Mouse (Mus musculus): ENCODE data around the gene Ifnar1. TPM values are rescaled to one million over a fixed set of nuclear protein-coding genes. Genes with fewer than 3 reads are reported as not detected.
"Not testable (repeated sequence)": the region's sequence is repeated elsewhere in the genome, so short reads cannot be mapped to it uniquely, and the experiment has no call there.

Ifnar1 gene
- 37.8 and 69.6 TPM in 2 replicates for polyA plus RNA-seq (2014; fragmentation: Nextera tagmentation; extraction: Ambion mirVana)

DNA sequence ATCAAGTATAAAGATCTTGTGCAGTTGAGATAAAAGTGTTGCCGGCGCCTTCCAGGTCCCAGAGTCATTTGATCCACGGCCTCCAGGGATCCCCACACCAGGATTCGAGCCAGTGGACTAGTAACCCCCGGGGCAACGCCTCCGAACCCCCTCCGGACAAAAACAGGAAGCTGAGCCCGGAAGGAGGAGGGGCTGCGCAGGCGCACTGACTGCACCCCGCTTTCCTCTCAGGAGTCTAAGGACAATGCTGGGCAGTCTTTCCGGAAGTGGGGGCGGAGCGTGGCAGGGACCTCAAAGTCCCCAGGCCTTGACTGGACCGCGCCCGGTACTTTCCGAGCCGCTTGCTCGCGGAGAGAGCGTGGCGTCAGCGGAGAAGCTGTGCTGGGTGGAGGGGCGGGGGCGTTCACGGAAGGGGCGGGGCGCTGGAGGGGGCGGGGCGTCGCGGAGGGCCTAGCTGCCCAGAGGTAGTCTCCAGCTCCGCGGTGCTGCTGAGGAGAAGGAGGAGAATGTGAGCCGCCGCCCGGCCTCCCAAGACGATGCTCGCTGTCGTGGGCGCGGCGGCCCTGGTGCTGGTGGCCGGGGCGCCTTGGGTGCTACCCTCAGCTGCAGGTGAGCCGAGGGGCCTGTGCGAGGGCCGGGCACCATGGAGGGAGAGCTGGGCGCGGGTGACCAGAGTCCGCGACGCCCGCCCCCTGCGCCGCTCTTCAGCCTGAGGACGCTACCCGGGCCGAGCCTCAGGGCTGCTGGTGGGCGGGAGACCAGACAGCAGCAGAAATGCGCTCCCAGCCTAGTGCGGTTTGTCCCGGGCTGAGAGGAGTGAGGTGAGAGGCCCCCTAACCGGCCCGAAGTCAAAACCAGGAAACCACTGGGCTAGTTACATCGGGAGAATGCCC, at the start of gene Ifnar1:
TSS of gene Ifnar1 (plus strand) at position 431 of the 893 bp plus-strand sequence.
- Histone ChIP-seq H3K4me3 (ENCODE audit: low read length) (peak within 1 kb of the TSS; percentile 87), H3K4me2 (replicated peaks; ENCODE audit: low read depth, low read length) (peak within 1 kb of the TSS; percentile 76), H3K27me3 (ENCODE audit: control insufficient read depth, insufficient read depth, low read length) (no peaks in the 10 kb centered on the region), H3K36me3 (ENCODE audit: control insufficient read depth, insufficient read depth, low read length) (peaks cover 13% of the 10 kb centered on the region), H3K27ac (ENCODE audit: low read depth, low read length) (peak within 1 kb of the TSS; percentile 96), H3K9me3 (ENCODE audit: control insufficient read depth, low read length) (no peaks in the 10 kb centered on the region), H3K9ac (ENCODE audit: low read depth, low read length) (peak within 1 kb of the TSS; percentile 85), H3K4me1 (ENCODE audit: control insufficient read depth, insufficient read depth, low read length) (peaks cover 10% of the 10 kb centered on the region; the same call in 1 of the 2 replicates)
- under 1% methylated on average over 63 of the region's 68 CpGs for WGBS
- ATAC-seq (ENCODE audit: low FRiP score, low TSS enrichment), result peak; percentile 100

DNA sequence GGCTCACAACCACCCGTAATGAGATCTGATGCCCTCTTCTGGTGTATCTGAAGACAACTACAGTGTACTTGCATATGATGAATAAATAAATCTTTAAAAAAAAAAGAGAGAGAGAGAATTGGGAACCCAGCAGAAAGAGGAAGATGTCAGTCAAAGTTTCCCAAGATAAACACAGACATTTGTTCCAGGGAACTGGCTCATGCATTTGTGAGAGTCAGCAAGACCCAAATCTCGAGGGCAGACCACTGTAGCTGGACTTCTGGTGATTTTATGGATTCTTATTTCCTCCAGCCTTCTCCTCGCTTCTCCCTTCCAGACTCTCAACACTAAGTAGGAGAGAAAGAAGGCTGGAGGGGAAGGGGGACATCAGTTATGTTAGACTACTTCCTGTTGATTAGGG, 47.0 kb upstream of the Ifnar1 start:
- H3K27me3 ChIP-seq (ENCODE audit: control insufficient read depth, insufficient read depth, low read length), result no peaks in the 10 kb centered on the region
- H3K27ac ChIP-seq (ENCODE audit: low read depth, low read length), result no peak overlapping the region
- 77% methylated on average over 3 of the region's 3 CpGs for WGBS
- H3K4me2 ChIP-seq (replicated peaks; ENCODE audit: low read depth, low read length), result no peak overlapping the region
- H3K4me1 ChIP-seq (ENCODE audit: control insufficient read depth, insufficient read depth, low read length), result no peaks in the 10 kb centered on the region
- no peak overlapping the region for H3K9ac ChIP-seq (ENCODE audit: low read depth, low read length)
- no peaks in the 10 kb centered on the region for H3K36me3 ChIP-seq (ENCODE audit: control insufficient read depth, insufficient read depth, low read length)
- H3K9me3 ChIP-seq (ENCODE audit: control insufficient read depth, low read length), result no peaks in the 10 kb centered on the region
- no peak for ATAC-seq (ENCODE audit: low FRiP score, low TSS enrichment)
- no peak overlapping the region for H3K4me3 ChIP-seq (ENCODE audit: low read length)

DNA sequence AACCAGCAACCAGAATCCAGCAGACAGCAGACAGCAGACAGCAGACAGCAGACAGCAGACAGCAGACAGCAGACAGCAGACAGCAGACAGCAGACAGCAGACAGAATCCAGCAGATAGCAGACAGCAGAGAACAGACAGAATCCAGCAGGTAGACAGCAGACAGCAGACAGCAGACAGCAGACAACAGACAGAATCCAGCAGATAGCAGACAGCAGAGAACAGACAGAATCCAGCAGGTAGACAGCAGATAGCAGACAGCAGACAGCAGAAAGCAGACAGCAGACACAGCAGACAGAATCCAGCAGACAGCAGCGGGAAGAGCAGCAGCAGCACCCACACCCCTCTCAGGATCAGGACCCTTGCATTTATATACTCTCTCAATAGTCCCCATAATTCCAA, 46.4 kb upstream of the Ifnar1 start:
- H3K9me3 ChIP-seq (ENCODE audit: control insufficient read depth, low read length); H3K4me2 ChIP-seq (replicated peaks; ENCODE audit: low read depth, low read length); H3K9ac ChIP-seq (ENCODE audit: low read depth, low read length); H3K27me3 ChIP-seq (ENCODE audit: control insufficient read depth, insufficient read depth, low read length); H3K4me3 ChIP-seq (ENCODE audit: low read length); H3K27ac ChIP-seq (ENCODE audit: low read depth, low read length); H3K4me1 ChIP-seq (ENCODE audit: control insufficient read depth, insufficient read depth, low read length); H3K36me3 ChIP-seq (ENCODE audit: control insufficient read depth, insufficient read depth, low read length); ATAC-seq (ENCODE audit: low FRiP score, low TSS enrichment): not testable (repeated sequence)
- 82% methylated on average over 1 of the region's 1 CpGs for WGBS

DNA sequence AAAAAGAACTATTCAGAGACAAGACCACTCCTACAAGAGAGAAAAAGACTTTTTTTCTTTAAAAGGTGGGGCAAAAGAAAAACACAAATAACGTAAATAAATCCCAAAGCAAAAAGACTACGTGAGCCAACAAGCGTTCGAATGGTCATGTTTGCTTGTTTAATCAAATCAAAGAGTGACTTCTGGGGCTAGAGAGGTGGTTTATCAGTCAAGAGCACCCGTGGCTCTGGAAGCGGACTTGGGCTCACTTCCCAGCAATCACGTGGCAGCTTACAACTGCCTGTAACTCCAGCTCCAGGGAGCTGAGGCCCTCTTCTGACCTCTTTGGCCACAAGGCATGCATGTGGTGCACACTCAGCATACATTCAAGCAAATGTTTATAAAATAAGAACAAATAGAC, 43.7 kb upstream of the Ifnar1 start:
- no peak overlapping the region for H3K27ac ChIP-seq (ENCODE audit: low read depth, low read length)
- H3K27me3 ChIP-seq (ENCODE audit: control insufficient read depth, insufficient read depth, low read length), result no peaks in the 10 kb centered on the region
- no peak overlapping the region for H3K4me2 ChIP-seq (replicated peaks; ENCODE audit: low read depth, low read length)
- no peaks in the 10 kb centered on the region for H3K9me3 ChIP-seq (ENCODE audit: control insufficient read depth, low read length)
- no peaks in the 10 kb centered on the region for H3K36me3 ChIP-seq (ENCODE audit: control insufficient read depth, insufficient read depth, low read length)
- H3K4me3 ChIP-seq (ENCODE audit: low read length), result no peak overlapping the region
- H3K4me1 ChIP-seq (ENCODE audit: control insufficient read depth, insufficient read depth, low read length), result no peaks in the 10 kb centered on the region
- 51% methylated on average over 7 of the region's 7 CpGs for WGBS
- no peak overlapping the region for H3K9ac ChIP-seq (ENCODE audit: low read depth, low read length)
- ATAC-seq (ENCODE audit: low FRiP score, low TSS enrichment), result 0 out of 2 replicates have a peak, but pooled peaks have one; percentile 60

DNA sequence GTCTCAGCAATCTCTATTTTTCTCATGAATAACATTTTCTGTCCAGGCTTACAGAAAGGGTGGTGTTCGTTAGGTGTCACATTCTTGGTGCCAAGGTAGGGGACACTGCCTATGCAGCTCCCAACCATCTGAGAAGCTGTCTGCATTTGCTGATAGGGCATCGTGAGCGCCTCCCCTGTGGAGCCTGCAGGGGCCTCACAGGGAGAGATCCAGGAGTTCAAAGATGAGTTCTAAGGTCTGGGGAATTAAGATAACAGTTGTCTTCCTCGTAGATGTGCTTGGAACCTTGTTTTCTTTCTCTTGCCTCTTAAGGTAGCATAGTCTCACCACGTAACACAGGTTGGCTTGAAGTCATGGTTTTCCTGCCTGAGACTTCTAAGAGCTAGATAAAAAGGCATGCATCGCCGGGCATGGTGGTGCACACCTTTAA, 43.2 kb upstream of the Ifnar1 start:
- H3K9me3 ChIP-seq (ENCODE audit: control insufficient read depth, low read length), result no peaks in the 10 kb centered on the region
- 84% methylated on average over 7 of the region's 7 CpGs for WGBS
- no peak overlapping the region for H3K4me3 ChIP-seq (ENCODE audit: low read length)
- H3K27ac ChIP-seq (ENCODE audit: low read depth, low read length), result no peak overlapping the region
- H3K36me3 ChIP-seq (ENCODE audit: control insufficient read depth, insufficient read depth, low read length), result no peaks in the 10 kb centered on the region
- H3K4me1 ChIP-seq (ENCODE audit: control insufficient read depth, insufficient read depth, low read length), result no peaks in the 10 kb centered on the region
- no peak overlapping the region for H3K9ac ChIP-seq (ENCODE audit: low read depth, low read length)
- ATAC-seq (ENCODE audit: low FRiP score, low TSS enrichment), result no peak
- no peak overlapping the region for H3K4me2 ChIP-seq (replicated peaks; ENCODE audit: low read depth, low read length)
- H3K27me3 ChIP-seq (ENCODE audit: control insufficient read depth, insufficient read depth, low read length), result no peaks in the 10 kb centered on the region

DNA sequence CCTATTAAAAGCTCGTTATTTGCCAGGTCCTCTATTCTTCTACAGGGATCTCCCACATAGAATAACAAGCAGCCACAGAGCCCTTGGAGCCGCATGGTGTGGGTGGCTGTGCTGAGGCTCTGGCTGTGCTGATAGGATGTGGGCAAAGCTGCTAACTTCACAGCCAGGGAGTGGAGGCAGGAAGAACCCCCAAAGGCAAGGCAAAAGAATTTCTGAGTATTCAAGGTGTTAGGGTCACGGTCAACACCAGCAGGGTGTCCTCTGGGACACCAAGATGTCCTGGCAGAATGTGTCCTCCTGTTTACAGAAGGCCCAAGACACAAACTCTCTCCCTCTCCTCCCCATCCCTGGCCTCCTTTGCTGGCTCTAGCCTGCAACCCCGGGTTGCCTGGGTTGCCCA, 42.6 kb upstream of the Ifnar1 start:
- H3K27me3 ChIP-seq (ENCODE audit: control insufficient read depth, insufficient read depth, low read length), result no peaks in the 10 kb centered on the region
- no peaks in the 10 kb centered on the region for H3K4me1 ChIP-seq (ENCODE audit: control insufficient read depth, insufficient read depth, low read length)
- WGBS, result 78% methylated on average over 4 of the region's 4 CpGs
- H3K9me3 ChIP-seq (ENCODE audit: control insufficient read depth, low read length), result no peaks in the 10 kb centered on the region
- no peak for ATAC-seq (ENCODE audit: low FRiP score, low TSS enrichment)
- H3K4me3 ChIP-seq (ENCODE audit: low read length), result no peak overlapping the region
- no peak overlapping the region for H3K27ac ChIP-seq (ENCODE audit: low read depth, low read length)
- H3K36me3 ChIP-seq (ENCODE audit: control insufficient read depth, insufficient read depth, low read length), result no peaks in the 10 kb centered on the region
- H3K9ac ChIP-seq (ENCODE audit: low read depth, low read length), result no peak overlapping the region
- H3K4me2 ChIP-seq (replicated peaks; ENCODE audit: low read depth, low read length), result no peak overlapping the region

DNA sequence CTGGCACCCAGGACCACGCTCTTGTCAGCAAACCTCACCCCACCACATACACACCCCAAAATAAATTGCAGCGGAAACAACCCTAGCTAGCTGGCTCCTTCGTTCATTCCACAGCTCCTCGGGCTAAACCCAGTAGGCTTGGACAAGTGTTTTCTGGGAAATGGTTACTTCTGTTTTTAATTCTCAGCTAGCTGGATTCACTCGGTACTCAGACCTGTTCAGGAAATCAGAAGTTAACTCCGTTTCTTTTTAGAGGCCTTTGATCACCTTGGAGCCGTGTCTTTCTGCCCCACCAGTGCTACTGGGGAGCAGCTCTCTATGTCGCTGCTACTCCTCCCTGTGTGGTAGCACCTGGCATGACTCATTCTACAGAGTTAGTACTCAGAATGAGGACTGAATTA, 41.8 kb upstream of the Ifnar1 start:
- Histone ChIP-seq H3K4me2 (replicated peaks; ENCODE audit: low read depth, low read length) (no peak overlapping the region), H3K9me3 (ENCODE audit: control insufficient read depth, low read length) (no peaks in the 10 kb centered on the region), H3K27ac (ENCODE audit: low read depth, low read length) (no peak overlapping the region), H3K9ac (ENCODE audit: low read depth, low read length) (no peak overlapping the region), H3K36me3 (ENCODE audit: control insufficient read depth, insufficient read depth, low read length) (no peaks in the 10 kb centered on the region), H3K4me3 (ENCODE audit: low read length) (no peak overlapping the region), H3K4me1 (ENCODE audit: control insufficient read depth, insufficient read depth, low read length) (no peaks in the 10 kb centered on the region), H3K27me3 (ENCODE audit: control insufficient read depth, insufficient read depth, low read length) (no peaks in the 10 kb centered on the region)
- WGBS, result 82% methylated on average over 8 of the region's 8 CpGs
- ATAC-seq (ENCODE audit: low FRiP score, low TSS enrichment), result no peak

DNA sequence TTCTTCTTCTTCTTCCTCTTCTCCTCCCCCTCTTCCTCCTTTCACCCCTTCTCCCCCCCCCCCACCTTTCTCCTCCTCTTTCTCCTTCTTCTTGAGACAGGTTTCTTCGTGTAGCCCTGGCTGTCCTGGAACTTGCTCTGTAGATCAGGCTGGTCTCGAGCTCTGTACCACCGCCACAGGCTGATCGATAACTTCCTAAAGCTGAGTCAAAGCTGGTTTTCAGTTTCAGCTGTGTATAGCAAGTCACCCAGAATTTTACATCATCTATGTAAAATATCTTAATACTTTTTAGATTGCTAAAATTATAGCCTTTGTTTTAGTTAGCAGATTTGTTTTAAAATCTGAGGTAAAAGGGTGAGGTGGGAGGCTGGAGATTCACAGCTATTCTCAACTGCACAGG, 40.2 kb upstream of the Ifnar1 start:
- H3K36me3 ChIP-seq (ENCODE audit: control insufficient read depth, insufficient read depth, low read length), result no peaks in the 10 kb centered on the region
- no peak overlapping the region for H3K27ac ChIP-seq (ENCODE audit: low read depth, low read length)
- 90% methylated on average over 4 of the region's 4 CpGs for WGBS
- no peak overlapping the region for H3K9ac ChIP-seq (ENCODE audit: low read depth, low read length)
- H3K4me2 ChIP-seq (replicated peaks; ENCODE audit: low read depth, low read length), result no peak overlapping the region
- H3K4me1 ChIP-seq (ENCODE audit: control insufficient read depth, insufficient read depth, low read length), result no peaks in the 10 kb centered on the region
- no peaks in the 10 kb centered on the region for H3K27me3 ChIP-seq (ENCODE audit: control insufficient read depth, insufficient read depth, low read length)
- no peak for ATAC-seq (ENCODE audit: low FRiP score, low TSS enrichment)
- no peak overlapping the region for H3K4me3 ChIP-seq (ENCODE audit: low read length)
- no peaks in the 10 kb centered on the region for H3K9me3 ChIP-seq (ENCODE audit: control insufficient read depth, low read length)

DNA sequence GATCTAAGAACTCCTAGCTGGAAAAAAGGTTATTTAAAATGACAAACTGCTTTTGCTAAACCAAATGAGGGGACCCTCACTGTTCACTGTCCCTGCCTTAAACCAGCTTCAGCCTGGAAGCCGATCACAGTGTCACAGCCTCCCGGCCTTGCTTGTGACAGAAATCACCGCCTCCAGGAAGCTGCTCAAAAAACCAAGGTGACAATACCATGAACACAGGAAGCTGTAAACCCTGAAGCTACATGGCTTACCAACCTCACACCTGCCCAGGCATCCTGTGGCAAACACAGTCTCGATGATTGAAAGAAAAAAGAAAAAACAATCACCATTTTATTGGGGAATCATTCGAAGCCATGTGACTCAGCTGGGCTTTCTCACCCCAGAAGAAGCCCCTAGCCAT, 39.5 kb upstream of the Ifnar1 start:
- no peaks in the 10 kb centered on the region for H3K4me1 ChIP-seq (ENCODE audit: control insufficient read depth, insufficient read depth, low read length)
- no peak overlapping the region for H3K4me2 ChIP-seq (replicated peaks; ENCODE audit: low read depth, low read length)
- no peak overlapping the region for H3K27ac ChIP-seq (ENCODE audit: low read depth, low read length)
- WGBS, result 68% methylated on average over 5 of the region's 5 CpGs
- ATAC-seq (ENCODE audit: low FRiP score, low TSS enrichment), result no peak
- no peaks in the 10 kb centered on the region for H3K36me3 ChIP-seq (ENCODE audit: control insufficient read depth, insufficient read depth, low read length)
- no peaks in the 10 kb centered on the region for H3K9me3 ChIP-seq (ENCODE audit: control insufficient read depth, low read length)
- no peaks in the 10 kb centered on the region for H3K27me3 ChIP-seq (ENCODE audit: control insufficient read depth, insufficient read depth, low read length)
- H3K4me3 ChIP-seq (ENCODE audit: low read length), result no peak overlapping the region
- H3K9ac ChIP-seq (ENCODE audit: low read depth, low read length), result no peak overlapping the region

Measured in kidney, embryonic 14.5 days (tissue).